Mouse (Mus musculus) monocyte, adult 5-6 weeks (primary cell): ENCODE measurements around the gene Bptf. TPM values are rescaled to one million over a fixed set of nuclear protein-coding genes. Genes with fewer than 3 reads are reported as not detected.
"Not testable (repeated sequence)": the region's sequence is repeated elsewhere in the genome, so short reads cannot be mapped to it uniquely, and the experiment has no call there.

Experiments used
- ATAC-seq: fragments of 153-309, 156-312 bp; replicated peaks from 2 replicates; pipeline ENCODE4 v1.8.0; 2017; ENCODE audit warnings: mild to moderate bottlenecking; ENCODE audit not compliant: low TSS enrichment, insufficient number of reproducible peaks, severe bottlenecking, poor library complexity, low FRiP score
- total RNA-seq: library from RNA; stranded (forward); fragments of 200-1000, 200-491, 200-594 nt; gene quantifications from 3 replicates; pipeline ENCODE4 v1.2.3, GENCODE M21; 2017

Gene Bptf
- total RNA-seq, 1 experiment from 2014 or later: 55.9 TPM

- no peak for ATAC-seq
Measured at GRCm38 (mm10) chr11:107026554-107027430, 105.1 kb downstream of the Bptf start.

- ATAC-seq: no peak
Measured at GRCm38 (mm10) chr11:107025411-107026321, 106.3 kb downstream of the Bptf start, which contains the start of gene 1810010H24Rik. 1810010H24Rik (plus strand) TSS chr11:107025681.

- no peak for ATAC-seq
Measured at GRCm38 (mm10) chr11:107024406-107024805, 107.5 kb downstream of the Bptf start.

GRCm38 (mm10) chr11:107022050-107022683 lies 109.8 kb downstream of the Bptf start:
- no peak for ATAC-seq

GRCm38 (mm10) chr11:107019722-107020121 lies 112.2 kb downstream of the Bptf start:
- ATAC-seq: not testable (repeated sequence)

GRCm38 (mm10) chr11:107019318-107019717 lies 112.6 kb downstream of the Bptf start:
- no peak for ATAC-seq

GRCm38 (mm10) chr11:107018606-107019005 lies 113.3 kb downstream of the Bptf start:
- ATAC-seq: 0 out of 2 replicates have a peak, but pooled peaks have one; percentile 38

GRCm38 (mm10) chr11:107017339-107017886 lies 114.5 kb downstream of the Bptf start:
- no peak for ATAC-seq

- ATAC-seq: no peak
Measured at GRCm38 (mm10) chr11:107016893-107017292, 115.0 kb downstream of the Bptf start.

- ATAC-seq: not testable (repeated sequence)
Measured at GRCm38 (mm10) chr11:107015535-107016187, 116.3 kb downstream of the Bptf start.

- ATAC-seq: no peak
Measured at GRCm38 (mm10) chr11:107014597-107015309, 117.2 kb downstream of the Bptf start.

- no peak for ATAC-seq
Measured at GRCm38 (mm10) chr11:107014020-107014585, 117.8 kb downstream of the Bptf start.

- peak; percentile 91 for ATAC-seq
Measured at GRCm38 (mm10) chr11:107012324-107013017, 119.5 kb downstream of the Bptf start.

- 0 out of 2 replicates have a peak, but pooled peaks have one; percentile 3 for ATAC-seq
Measured at GRCm38 (mm10) chr11:107011669-107012323, 120.1 kb downstream of the Bptf start.

GRCm38 (mm10) chr11:107011171-107011570 lies 120.8 kb downstream of the Bptf start:
- no peak for ATAC-seq

- ATAC-seq: no peak
Measured at GRCm38 (mm10) chr11:107010447-107010846, 121.5 kb downstream of the Bptf start.
